Mouse (Mus musculus) left cerebral cortex, adult 2 months (tissue): ENCODE measurements around the gene Ncs1. TPM values are rescaled to one million over a fixed set of nuclear protein-coding genes. Genes with fewer than 3 reads are reported as not detected.

ENCODE experiments used
- DNase-seq, 2 experiments: peaks; one replicate each; pipeline ENCODE4 v3.0.0; 2021 to 2022; ENCODE audit warnings: low spot score in 2 of 2, mixed read lengths in 1 of 2; ENCODE audit errors: extremely low spot score in 1 of 2
- H3K27ac ChIP-seq: fragments of 200-600 bp; 2 replicates; pipeline ENCODE4 v1.8.1; 2022
- H3K4me3 ChIP-seq: fragments of 200-600 bp; 2 replicates; pipeline ENCODE4 v1.8.1; 2022
- CTCF ChIP-seq: fragments of 200-600 bp; IDR thresholded peaks from 2 replicates; pipeline ENCODE4 v1.8.1; 2022; ENCODE audit warnings: antibody characterized with exemption, mild to moderate bottlenecking, moderate library complexity
- intact Hi-C: fragments of 180-260 bp; cut with DNase I; formaldehyde crosslinking; loops from one replicate; pipeline ENCODE4 v1.15.1; 2025
- total RNA-seq, 2 experiments: library from RNA; stranded (reverse); gene quantifications; 2 replicates each; pipeline ENCODE4 v1.2.3; 2021

The Ncs1 gene
- total RNA-seq, 2 experiments from 2014 or later = 217 to 242 TPM

DNA sequence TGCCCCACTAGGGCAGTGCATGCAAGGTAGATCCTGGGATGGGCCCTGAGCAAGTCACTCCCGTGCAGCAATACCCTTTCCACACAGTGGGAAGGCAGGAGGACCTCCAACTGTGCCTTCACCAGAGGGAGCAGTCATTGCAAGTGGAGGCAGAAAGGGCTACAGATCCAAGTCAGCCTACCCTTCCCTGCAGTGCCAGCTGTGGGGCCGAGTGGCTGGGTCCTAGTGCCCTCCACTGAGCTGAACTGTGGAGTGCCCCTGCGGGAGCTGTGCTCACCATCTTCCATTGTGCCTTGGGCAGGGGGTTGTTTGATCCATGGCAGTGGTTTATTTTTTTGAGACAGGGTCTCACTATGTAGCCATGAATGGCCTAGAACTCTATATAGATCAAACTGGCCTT lies 34.4 kb upstream of the Ncs1 start:
- no peak overlapping the region for H3K4me3 ChIP-seq
- intact Hi-C loops = no loop called here
- no peak overlapping the region for H3K27ac ChIP-seq
- no peak for TF ChIP-seq CTCF
- DNase-seq = no peak

DNA sequence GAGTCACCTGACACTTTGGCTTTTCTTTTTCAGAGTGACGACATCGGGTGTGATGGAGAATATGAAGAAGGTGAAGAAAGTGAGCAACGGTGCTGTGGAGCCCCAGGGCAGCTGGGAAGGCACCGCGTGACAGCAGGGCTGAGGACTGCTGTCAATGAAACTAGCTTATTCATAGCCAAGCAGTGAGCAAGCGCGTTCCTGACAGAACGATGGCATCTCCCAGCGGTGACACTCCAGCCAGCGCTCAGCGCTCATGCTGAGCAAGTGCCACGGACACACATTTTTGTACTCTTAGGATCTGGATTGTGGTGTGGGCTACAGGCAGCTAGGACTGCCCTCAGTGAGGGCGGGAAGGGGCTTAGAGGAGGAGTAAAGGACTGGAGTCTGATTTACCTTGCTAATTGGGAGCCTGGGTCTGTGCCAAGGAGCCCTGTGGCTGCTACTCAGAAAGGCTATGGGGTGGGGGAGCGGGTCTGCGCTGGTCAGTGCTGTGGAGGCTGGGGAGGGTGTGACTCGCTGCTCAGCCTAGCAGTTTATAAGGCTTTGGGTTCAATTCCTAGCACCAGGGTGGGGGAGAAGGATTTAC lies 31.3 kb upstream of the Ncs1 start:
- no peak for DNase-seq
- Histone ChIP-seq H3K4me3 (no peak overlapping the region), H3K27ac (no peak overlapping the region)
- intact Hi-C loops = no loop called here
- no peak for TF ChIP-seq CTCF

DNA sequence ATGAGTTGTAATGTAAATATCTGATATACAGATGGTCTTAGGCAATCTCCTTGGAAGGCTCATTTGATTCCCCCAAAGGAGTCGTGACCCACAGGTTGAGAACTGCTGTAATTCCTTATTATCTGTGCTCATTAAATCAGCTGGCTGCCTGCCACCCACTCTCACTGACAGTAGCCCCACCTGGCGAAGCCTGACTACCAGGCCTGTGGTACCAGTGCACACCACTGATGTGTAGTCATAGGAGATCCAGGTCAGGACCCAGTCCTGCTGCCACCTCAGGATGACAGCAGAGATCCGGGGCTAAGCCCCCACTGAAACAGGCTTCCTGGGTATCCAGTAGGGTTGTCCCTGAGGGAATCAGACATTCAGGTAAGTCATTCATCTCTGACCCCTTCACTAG lies 27.0 kb upstream of the Ncs1 start:
- no peak for TF ChIP-seq CTCF

DNA sequence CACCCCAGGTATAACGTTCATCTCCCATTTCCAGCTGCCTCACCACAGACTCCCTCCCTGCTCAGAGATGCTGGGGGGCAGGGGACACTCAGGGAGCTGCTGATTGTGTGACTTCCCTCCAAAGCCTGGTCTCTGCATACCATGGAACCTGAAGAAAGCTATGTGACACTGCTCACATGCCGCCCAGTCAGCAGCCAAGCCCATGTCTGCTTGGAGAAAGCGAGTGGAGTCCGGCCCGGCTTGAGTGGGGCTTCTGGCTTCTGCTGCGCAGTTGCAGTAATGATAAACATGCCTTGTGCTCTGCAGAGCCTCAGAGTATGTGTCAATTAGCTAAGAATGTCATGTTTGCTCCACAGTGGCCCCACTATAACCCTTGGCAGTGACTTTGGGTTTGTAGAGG lies 26.2 kb upstream of the Ncs1 start:
- TF ChIP-seq CTCF = no peak
- H3K4me3 ChIP-seq = no peak overlapping the region
- H3K27ac ChIP-seq = no peak overlapping the region
- no peak for DNase-seq
- intact Hi-C loops = no loop called here

More for the DNA sequence above, 27.0 kb upstream of the Ncs1 start:
- H3K27ac ChIP-seq = no peak overlapping the region
- DNase-seq = no peak
- intact Hi-C loops = no loop called here
- no peak overlapping the region for H3K4me3 ChIP-seq

DNA sequence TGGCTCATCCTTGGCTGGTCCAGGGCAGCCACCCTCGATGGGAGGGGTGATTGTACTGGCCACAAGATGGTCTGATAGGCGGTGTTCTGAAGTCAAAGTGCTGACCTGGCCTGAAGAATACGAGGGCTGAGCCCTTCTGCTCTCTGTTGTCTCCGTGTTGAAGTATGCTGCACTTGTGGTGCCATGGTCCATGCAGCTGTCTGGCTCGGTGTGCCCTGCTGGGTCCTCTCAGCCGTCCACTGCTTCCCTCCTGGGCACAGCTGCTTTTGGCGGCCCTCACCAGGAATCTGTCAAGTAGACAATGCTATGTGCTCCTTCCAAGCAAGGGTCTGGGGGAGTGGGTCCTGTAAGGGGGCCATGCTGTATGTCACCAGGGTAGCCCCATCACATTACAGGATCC lies 24.8 kb upstream of the Ncs1 start:
- no peak for TF ChIP-seq CTCF
- intact Hi-C loops = no loop called here
- Histone ChIP-seq H3K4me3 (no peak overlapping the region), H3K27ac (no peak overlapping the region)
- no peak for DNase-seq

DNA sequence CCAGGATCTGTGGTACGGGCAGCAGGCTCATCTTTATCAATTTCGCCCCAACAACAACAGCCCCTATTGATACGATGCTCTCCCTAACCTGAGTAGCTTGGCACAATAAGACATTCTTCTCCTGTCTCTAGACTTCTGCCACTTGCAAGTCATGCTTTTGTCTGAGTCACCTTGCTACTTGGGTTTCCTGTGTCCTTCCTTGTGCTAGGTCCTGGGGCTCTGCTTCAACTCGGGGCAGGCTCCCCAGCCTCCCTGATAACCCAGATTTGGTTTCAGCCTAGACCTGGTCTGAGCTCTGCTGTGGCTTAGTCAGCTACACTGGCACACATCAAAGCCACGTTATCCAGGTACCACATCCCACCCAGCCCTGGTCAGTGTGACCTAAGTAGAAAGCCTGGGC lies 24.0 kb upstream of the Ncs1 start:
- no peak overlapping the region for H3K27ac ChIP-seq
- intact Hi-C loops = no loop called here
- DNase-seq = no peak
- no peak overlapping the region for H3K4me3 ChIP-seq
- no peak for TF ChIP-seq CTCF

DNA sequence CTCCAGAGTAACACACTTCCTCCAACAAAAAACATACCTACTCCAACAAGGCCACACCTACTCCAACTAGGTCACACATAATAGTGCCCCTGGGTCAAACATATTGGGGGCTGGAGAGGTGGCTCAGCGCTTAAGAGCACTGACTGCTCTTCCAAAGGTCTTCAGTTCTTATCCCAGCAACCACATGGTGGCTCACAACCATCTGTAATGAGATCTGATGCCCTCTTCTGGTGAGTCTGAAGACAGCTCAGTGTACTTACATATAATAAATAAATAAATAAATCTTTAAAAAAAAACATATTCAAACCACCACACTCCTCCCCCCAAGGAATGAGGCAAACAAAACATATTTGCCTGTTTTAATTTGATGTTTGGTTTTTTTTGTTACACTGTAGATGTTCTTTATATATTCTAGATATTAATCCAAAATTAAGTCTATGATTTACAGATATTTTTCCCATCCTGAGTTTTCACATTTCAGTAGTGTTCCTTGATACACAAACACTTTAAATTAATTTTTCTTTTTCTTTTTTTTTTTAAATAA lies 16.8 kb upstream of the Ncs1 start:
- peak; percentile 28 for TF ChIP-seq CTCF
- intact Hi-C loops = no loop called here
- H3K27ac ChIP-seq = no peak overlapping the region
- H3K4me3 ChIP-seq = no peak overlapping the region
- DNase-seq = no peak

DNA sequence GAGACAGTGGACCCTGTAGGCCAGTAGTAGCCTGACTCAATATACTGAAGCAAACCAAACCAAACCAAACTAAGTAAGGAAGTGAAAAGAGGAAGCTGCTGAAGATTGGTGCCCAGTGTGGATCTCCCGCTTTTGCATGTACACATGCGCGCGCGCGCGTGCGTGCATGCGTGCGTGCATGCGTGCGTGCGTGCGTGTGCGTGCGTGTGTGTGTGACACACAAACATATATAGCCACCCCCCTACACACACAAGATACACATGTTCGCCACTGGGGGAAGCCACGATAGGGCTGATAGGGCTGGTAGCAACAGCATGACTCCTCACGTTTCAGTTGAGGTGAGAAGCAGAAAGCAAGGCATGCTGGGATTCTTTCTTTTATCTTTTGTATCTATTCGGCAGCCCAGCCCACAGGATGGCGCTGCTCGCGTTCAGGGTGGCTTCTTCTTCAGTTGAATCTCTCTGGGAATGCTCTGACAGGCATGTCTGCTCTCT lies 6.4 kb upstream of the Ncs1 start:
- DNase-seq = no peak
- no peak overlapping the region for H3K27ac ChIP-seq
- no peak overlapping the region for H3K4me3 ChIP-seq
- intact Hi-C loops = loop anchor here (2.0 to 5.0 kb wide), 2 partner anchors 52 to 143 kb away; no protein-coding TSS in a partner anchor
- peak; percentile 36 for TF ChIP-seq CTCF

DNA sequence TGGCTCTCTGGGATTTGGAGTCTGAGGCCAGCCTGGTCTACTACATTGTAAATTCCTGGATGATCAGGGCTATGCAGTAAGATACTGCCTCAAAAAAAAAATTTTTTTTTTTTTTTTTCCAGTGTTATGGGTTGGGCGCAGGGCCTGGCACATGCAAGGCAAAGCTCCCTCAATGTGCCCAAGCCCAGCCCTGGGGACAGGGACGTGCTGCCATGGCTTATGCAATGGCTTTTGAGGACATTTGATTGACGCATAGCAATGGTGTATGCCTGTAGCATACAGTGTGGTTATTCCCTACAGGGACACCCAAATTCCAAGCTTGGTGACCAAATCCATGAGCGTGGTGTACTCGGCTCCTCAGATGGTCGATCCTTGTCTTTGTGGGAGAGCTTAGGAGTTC lies 5.8 kb upstream of the Ncs1 start:
- Histone ChIP-seq H3K27ac (no peak overlapping the region), H3K4me3 (no peak overlapping the region)
- no peak for DNase-seq
- intact Hi-C loops = loop anchor here (2.0 to 5.0 kb wide), 2 partner anchors 51 to 142 kb away; no protein-coding TSS in a partner anchor
- no peak for TF ChIP-seq CTCF

DNA sequence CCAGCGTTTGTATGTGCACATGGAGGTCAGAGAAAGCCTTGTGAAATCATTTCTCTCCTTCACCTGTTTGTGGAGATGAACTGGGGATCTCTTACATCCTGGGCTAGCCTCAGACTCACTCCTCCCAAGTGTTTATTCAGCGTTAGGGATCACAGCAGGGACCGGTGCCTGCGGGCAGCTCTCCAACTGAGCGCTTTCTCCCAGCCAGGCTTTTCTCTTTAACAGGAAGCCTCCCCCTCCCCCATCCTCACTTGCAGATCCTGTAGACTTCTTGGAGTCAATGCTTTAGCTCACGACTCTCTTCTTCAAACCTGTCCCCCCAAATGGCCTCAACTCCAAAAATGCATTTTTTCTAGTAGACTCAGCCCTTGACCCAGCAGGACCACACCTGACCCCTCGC lies 4.0 kb upstream of the Ncs1 start:
- DNase-seq = no peak
- no peak overlapping the region for H3K27ac ChIP-seq
- no peak for TF ChIP-seq CTCF
- H3K4me3 ChIP-seq = no peak overlapping the region
- intact Hi-C loops = no loop called here

DNA sequence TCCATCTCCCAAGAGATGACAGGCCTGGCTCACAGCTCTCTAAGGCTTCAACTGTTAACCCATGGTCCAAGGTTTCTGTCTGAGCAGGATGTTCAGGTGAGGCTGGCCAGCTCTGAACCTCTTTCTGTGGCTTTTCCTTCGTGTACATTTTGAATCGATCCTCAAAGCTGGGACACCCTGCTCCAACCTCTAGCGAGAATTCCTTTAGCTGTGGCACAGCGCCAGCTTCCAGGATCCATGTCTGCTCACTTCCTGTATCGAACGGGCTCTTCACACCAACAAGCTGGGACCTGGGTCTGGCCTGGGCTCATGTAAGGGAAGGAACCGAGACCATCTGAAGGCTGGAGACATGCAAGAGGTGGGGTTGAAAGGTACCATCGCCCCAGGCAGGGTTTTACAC lies 1.4 kb upstream of the Ncs1 start:
- H3K4me3 ChIP-seq = no peak overlapping the region
- DNase-seq = no peak
- no peak overlapping the region for H3K27ac ChIP-seq
- no peak for TF ChIP-seq CTCF
- intact Hi-C loops = no loop called here

DNA sequence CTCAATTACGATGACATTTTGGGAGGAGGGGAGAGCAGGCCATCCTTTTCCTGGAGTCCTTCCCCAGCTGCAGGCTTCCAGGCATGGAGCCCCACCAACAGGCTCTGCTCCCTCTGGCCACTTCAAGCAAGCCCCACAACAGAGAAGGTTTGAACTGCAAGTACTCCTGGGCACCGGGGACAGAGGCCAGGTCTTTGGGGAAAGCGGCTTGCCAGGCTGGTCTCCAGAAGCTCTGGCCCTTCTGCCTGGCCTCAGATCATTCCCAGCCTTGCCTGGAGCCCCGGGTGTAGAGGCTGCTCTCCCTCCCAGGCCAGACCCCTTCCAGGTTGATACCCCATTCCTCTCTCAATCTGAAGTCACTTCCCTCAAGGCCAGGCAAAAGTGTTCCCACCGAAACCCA lies 572 bp upstream of the Ncs1 start:
- no peak for DNase-seq
- no peak for TF ChIP-seq CTCF
- intact Hi-C loops = no loop called here
- Histone ChIP-seq H3K4me3 (peak overlapping the region; percentile 78), H3K27ac (peak overlapping the region; percentile 72)
